Mouse (Mus musculus): ENCODE data around the gene Kcnj15.

Gene Kcnj15

DNA sequence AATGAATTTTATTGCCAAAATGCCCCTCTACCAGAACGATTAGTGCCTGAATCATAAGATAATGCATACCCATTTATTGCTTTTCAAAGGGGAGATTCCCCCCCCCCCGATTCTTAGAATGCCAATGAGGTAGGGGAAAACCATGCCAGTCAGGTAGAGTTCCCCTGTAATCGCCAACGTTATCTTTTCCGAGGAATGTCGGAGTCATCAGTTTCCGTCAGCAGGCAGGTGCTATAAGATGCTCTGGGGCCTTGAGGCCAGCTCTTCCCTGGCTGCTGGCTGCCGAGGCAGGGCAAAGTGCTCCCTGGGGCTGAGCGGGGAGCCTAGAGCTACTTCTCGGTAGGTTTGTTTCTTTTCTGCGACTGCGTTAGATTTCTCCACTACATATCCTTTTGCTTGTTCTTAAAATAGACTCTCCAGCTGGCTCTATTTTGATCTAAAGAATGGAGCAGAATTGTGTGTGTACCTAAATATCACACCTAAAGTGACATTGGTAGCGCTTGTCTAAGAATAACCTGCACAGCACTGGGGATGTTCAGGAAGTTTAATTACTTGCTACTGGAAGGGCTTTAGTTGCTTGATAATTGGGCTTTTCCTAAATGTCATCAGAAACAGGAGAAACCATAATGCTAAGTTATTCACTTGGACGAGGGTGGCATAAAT lies 35.6 kb downstream of the Kcnj15 start:
- no peak for DNase-seq (ENCODE audit: low spot score)

DNA sequence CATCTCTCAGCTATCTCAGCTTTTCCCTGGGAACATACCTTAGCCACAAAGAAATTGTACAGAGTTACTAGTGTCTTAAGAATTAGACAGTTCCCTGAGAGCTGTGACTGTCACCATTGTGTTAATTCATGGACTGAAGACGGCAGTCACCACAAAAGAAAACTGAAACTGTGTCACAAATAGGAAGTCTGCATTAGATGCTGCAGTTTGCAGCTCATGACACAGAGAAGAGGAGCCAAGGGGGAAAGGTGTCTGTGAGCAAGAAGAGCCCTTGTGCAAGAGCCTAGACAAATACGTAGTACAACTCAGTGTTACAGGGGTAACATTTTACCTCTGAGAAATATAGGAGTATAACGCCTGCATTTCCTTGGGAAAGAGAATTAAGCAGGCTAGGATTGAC lies 40.3 kb downstream of the Kcnj15 start:
- no peak for DNase-seq (ENCODE audit: low spot score)

DNA sequence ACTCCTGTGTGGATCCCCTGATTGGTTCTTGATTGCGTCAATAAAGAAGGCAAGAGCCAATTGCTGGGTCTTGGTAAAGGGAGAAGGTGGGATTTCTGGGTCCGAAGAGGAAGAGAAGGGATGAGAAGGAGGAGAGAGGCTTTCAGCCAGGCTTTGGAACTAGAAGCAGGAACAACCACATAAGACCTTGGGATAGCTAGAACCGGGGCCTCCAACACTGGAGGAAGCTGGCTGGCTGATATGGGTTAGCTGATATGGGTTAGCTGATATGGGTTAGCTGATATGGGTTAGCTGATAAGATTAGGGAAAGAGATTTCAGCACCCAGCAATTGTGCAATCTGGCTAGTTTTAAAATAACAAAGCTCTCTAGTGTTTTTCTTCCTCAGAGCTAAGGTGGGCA lies 44.3 kb downstream of the Kcnj15 start:
- DNase-seq (ENCODE audit: low spot score) = no peak

DNA sequence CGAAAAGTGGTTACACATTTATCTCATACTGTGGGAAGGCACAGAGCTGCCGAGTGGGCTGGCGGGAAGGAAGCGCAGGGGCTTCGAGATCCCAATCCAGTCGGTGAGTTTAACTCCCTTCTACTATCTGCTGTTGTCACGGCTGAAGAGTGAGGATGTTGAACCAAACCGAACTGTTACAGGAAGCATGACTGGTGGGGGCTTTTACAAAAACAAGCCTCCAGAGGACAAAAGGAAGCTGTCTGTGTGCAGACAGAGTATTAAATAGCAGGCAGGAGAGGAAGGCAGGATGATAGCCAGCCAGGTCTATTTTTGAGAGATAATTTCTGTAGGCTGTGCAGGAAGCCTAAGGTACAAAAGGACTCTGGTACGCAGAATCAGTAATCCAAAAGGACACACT lies 46.3 kb downstream of the Kcnj15 start:
- DNase-seq (ENCODE audit: low spot score) = no peak

DNA sequence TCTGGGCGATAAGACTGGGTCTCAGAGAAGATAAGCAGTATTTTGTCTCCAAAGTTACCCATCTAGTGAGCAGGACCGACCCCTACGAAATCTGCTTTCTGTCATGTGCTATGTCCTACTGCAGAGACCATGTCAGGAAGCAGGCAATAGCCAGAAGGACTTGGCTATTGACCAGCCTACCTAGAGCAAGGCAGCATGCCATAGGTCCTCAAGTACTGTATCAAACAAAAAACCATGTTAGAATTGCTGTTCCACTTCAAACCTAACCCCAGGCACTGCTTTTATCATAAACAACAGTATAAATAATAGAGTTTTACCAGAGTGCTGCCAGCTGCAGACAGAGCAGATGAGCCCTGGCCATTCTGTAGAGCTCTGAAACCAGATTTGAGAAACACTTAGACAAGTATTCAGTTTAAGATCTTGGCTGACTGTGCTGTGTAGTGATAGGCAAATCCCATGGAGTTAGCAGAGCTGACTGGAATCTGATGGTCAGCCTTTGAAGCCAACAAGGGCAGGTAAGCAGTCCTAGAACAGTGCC lies 50.5 kb downstream of the Kcnj15 start:
- no peak for DNase-seq (ENCODE audit: low spot score)

DNA sequence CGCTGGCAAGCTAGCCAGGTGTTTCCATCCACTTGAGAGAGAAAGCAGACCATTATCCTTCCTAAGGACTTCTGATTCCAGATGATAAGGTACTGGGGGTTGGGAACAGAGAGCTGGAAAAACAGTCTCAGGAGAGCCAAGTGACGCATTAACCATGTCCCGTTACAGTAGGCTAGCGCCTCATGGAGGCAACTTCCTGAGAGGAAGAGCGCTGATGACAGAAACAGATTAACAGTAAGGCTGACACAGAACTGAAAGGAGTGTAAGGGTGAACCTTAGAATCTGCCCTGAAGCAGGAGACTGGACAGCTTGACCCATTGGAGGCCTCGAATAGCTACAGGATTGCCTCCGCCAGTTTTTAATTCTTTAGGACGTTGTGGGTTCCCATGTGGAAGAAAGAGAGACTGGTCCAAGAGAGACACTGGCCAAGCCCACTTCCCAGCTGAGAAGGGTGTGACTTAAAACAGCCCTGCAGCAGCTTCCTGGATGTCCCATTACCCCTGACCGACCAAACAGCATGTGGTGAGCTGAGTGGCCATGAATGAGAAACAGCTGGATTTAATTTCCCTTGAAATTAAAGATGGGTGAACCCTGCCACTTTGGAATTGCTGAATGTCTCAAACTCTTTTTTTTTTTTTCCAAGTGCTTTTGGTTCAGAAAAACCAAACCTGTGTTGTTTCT lies 64.7 kb downstream of the Kcnj15 start:
- no peak for DNase-seq (ENCODE audit: low spot score)

DNA sequence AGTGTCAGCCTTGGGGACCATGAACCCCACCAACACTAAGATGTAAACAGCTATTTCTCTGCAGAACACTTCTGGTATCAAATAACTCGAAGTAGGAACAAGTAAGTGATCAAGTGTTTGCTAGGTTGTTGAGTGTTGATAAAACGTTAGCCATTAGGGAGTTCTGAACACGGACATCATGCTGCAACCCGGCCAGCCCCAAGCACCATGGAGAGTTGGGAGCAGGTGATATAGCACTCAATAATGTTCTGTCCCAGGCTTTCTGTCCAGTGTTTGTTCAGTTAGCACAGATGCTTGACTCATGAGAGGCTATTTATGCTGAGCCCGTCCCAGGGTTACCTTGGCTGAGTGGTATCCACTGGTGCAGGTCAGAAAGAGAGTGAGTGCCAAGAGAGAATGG lies 74.8 kb downstream of the Kcnj15 start:
- no peak for DNase-seq (ENCODE audit: low spot score)

DNA sequence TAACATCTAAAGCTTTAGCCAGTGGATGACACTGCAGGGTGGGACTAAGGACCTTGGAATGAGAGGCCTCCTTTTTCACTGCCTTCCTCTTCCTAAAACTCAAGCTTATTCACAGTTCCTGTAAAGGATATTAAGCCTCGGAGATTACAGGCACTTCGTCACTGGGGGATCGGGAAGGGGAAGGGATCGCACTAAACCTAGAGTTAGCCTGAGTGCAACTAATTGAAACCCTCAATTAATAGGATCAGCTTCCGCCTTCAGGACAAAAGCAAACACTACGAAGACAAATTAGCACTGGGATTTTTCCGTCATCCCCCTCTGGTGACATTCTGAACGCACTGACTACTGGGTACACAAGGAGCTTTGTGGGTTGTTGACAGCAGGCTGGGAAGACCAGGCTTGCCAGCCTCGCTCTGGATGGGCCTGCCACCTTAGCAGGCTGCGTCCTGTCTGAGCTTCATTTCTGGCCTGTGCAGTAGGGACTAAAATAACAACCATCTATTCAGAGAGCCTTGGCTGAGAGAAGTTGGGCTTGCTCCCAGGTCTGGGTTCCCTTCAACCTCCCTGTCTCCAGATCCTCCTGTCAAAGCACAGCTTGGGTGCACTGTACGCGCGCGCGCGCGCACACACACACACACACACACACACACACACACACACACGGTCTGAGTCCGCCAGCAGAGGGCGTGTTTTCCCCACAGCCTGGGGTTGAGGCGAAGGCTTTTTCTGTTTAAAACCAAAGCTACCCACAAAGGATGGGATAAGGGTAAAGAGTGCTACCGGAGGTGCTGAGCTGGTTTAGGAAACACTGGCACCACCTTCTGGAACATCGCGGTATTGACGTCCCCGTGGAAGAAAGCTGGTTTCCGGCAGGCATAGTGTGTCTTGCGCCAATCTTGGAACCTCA lies 83.8 kb downstream of the Kcnj15 start:
- DNase-seq (ENCODE audit: low spot score) = peak; percentile 63

DNA sequence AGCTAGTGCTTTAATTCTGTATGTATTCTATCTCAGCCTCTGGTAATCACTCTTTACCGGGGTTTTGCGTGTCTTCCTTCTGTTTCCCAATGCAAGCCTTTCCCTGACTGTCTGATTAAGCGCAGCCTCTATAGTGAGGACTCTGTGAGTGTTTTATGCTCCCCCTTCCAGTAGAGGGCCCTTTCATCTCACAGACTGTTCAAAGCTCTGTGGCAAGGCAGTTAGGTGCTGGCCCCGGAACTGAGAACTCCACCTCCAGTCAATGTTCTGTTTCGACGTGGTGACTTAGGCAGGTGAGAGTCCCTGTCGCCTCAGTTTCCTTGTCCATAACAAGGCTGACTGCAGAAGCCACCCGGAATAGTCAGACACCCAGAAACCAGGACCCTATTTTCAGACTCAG lies 84.7 kb downstream of the Kcnj15 start:
- no peak for DNase-seq (ENCODE audit: low spot score)

DNA sequence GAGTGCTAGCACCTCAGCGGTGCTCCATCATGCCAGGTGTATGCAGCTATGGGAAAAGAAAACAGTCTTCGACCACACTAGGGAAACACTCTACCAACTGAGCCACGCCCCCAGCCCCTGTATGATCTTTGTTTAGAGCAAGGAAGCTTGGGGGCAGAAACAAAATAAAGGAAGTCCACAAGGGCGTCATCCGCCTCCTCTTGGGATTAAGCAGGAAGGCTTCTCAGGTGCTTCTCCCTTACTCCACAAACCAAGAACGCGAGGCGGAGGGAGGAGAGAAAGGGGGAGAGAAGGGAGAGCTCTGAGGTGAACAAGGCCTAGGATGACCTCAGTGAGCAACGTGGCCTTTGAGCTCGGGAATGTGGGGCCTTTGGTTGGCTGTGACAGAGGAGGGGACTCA lies 87.6 kb downstream of the Kcnj15 start:
- DNase-seq (ENCODE audit: low spot score) = no peak

DNA sequence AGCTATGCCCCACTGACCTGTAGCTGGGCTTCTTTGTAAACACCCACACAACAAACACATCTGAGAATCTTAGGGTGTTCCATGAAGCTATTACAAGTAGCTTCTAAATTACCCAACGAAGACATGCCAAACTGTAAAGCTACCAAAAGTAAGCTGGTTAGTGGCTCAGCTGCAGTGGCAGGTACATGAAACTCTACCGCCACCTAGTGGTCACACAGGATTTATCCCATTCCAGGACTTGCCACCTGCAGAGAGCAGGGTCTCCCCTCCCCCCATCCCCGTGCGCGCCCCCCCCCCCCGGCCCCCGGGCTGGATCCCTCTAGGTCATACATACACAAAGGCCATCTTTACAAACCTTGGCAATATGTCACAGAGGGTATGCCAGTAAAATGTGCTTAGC lies 88.5 kb downstream of the Kcnj15 start:
- DNase-seq (ENCODE audit: low spot score) = peak; percentile 45

DNA sequence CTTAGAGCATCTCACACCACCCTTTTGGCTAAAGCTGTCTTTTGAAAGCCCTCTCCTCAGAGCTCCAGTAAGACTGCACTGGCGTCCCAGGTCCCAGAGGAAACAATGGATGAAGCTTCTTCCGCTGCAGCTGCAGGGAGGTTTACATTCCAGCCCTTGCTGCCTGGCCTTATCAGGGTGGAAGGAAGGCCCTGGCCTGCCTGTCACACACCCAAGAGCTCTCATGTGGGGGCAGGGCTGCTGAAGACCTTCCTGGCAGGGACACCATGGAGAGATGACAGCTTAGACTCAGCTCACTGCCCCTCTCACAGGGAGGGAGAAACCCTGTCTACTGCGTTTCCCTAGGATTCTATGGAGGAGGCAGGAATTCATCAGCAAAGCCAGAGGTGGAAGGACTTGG lies 89.8 kb downstream of the Kcnj15 start:
- DNase-seq (ENCODE audit: low spot score) = no peak

DNA sequence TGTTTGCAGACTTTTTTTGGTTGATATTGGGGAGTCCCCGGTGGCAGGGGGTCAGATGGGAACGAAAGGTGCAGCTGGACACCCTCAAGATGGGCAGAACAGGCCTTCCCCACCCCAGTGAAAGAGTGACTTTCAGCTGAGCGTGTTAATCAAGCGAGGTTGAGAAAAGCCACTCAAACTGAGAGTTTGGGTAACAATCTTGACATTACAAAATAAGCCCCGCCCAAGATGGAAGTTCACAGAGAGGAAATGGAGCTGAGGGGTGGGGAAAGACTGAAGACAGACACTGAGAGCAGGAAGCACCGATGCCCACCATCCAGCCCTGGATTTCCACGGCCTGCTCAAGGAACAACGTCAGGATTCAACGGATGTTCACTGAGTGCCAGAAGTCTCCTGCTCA lies 91.2 kb downstream of the Kcnj15 start:
- no peak for DNase-seq (ENCODE audit: low spot score)

DNA sequence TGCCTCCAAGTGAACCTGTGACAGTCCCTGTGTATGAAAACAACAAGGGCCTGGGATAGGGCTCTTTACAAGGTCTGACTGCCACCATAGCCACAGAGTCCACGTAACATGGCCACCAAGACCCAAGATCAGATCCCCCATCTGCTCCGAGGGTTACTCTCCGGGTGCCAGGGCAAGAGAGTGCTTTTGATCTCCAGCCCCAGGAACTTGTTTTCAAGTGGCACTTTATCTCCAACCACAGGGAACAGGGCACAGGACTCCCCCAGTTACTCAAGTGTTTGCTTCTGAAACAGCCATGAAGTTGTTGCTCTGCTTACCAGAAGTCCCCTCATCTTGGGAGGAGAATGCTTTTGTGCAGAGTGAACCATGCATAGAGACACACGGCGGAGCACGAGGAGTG lies 92.0 kb downstream of the Kcnj15 start:
- DNase-seq (ENCODE audit: low spot score) = no peak

DNA sequence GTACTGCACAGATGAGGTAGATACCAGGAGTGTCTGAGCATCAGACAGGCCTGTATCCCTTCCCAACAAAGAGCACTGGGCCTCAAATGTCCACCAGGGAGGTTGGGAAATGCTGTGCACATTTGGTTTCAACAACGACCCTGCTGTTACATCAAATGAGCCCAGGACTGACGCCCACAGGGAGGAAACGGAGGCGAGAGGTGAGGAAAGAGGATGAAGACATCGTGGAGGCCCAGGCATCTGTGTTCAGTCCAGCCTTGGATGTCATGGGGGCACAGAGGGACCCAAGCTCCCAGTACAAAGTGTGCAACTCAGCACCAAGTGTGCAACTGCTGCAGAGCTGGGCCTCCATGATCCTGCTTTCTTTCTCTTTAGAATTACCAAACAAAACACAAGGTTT lies 92.4 kb downstream of the Kcnj15 start:
- no peak for DNase-seq (ENCODE audit: low spot score)
